Mouse (Mus musculus) retina, embryonic 14.5 days (tissue): ENCODE data around the gene Klhl7.
A peak's percentile ranks its signal among the peaks of the same experiment; 100 is the strongest.

Experiments used
- DNase-seq: peaks from one replicate; pipeline ENCODE4 v3.0.0-alpha.2; 2015; ENCODE audit warnings: low spot score

The Klhl7 gene

GRCm38 (mm10) chr5:24100106-24100809 lies at the start of gene Klhl7:
Gene Klhl7 (plus strand): TSS chr5:24100605.
- peak; percentile 91 for DNase-seq

- no peak for DNase-seq
Observed at GRCm38 (mm10) chr5:24051755-24052675, 48.4 kb upstream of the Klhl7 start.

- no peak for DNase-seq
Observed at GRCm38 (mm10) chr5:24053245-24054190, 46.9 kb upstream of the Klhl7 start.

- DNase-seq, result no peak
Observed at GRCm38 (mm10) chr5:24054382-24054781, 46.0 kb upstream of the Klhl7 start.

GRCm38 (mm10) chr5:24056865-24057264 lies 43.5 kb upstream of the Klhl7 start:
- no peak for DNase-seq

GRCm38 (mm10) chr5:24057592-24057991 lies 42.8 kb upstream of the Klhl7 start:
- no peak for DNase-seq

GRCm38 (mm10) chr5:24060949-24061348 lies 39.5 kb upstream of the Klhl7 start:
- DNase-seq, result no peak

GRCm38 (mm10) chr5:24063034-24063433 lies 37.4 kb upstream of the Klhl7 start:
- DNase-seq, result no peak

- DNase-seq, result no peak
Observed at GRCm38 (mm10) chr5:24063545-24063944, 36.9 kb upstream of the Klhl7 start.

- DNase-seq, result no peak
Observed at GRCm38 (mm10) chr5:24068955-24069354, 31.4 kb upstream of the Klhl7 start.

- DNase-seq, result no peak
Observed at GRCm38 (mm10) chr5:24072031-24072430, 28.4 kb upstream of the Klhl7 start.

GRCm38 (mm10) chr5:24076986-24077718 lies 23.3 kb upstream of the Klhl7 start:
- peak; percentile 81 for DNase-seq

- peak; percentile 6 for DNase-seq
Observed at GRCm38 (mm10) chr5:24077739-24078306, 22.6 kb upstream of the Klhl7 start.

GRCm38 (mm10) chr5:24078420-24079179 lies 21.8 kb upstream of the Klhl7 start:
- DNase-seq, result no peak

- DNase-seq, result no peak
Observed at GRCm38 (mm10) chr5:24080826-24081225, 19.6 kb upstream of the Klhl7 start.

GRCm38 (mm10) chr5:24084835-24085234 lies 15.6 kb upstream of the Klhl7 start:
- DNase-seq, result no peak

- DNase-seq, result no peak
Observed at GRCm38 (mm10) chr5:24086241-24086640, 14.2 kb upstream of the Klhl7 start.

GRCm38 (mm10) chr5:24086865-24087264 lies 13.5 kb upstream of the Klhl7 start:
- no peak for DNase-seq

- peak; percentile 29 for DNase-seq
Observed at GRCm38 (mm10) chr5:24088451-24088850, 12.0 kb upstream of the Klhl7 start.

GRCm38 (mm10) chr5:24092496-24092895 lies 7.9 kb upstream of the Klhl7 start:
- no peak for DNase-seq
